Mouse (Mus musculus) adrenal gland, adult (tissue): ENCODE results near the gene Cbx8.
A peak's percentile ranks its signal among the peaks of the same experiment; 100 is the strongest.

Experiments used
- DNase-seq, 2 experiments: peaks; one replicate each; pipeline ENCODE4 v3.0.0; 2022 to 2023; ENCODE audit warnings: low spot score in 1 of 2; ENCODE audit not compliant: inconsistent age in 2 of 2

Gene Cbx8

GRCm38 (mm10) chr11:119040600-119041324 is at the start of gene Cbx8:
Cbx8 (minus strand) TSS chr11:119040969.
- DNase-seq, result peak; percentile 100

DNA sequence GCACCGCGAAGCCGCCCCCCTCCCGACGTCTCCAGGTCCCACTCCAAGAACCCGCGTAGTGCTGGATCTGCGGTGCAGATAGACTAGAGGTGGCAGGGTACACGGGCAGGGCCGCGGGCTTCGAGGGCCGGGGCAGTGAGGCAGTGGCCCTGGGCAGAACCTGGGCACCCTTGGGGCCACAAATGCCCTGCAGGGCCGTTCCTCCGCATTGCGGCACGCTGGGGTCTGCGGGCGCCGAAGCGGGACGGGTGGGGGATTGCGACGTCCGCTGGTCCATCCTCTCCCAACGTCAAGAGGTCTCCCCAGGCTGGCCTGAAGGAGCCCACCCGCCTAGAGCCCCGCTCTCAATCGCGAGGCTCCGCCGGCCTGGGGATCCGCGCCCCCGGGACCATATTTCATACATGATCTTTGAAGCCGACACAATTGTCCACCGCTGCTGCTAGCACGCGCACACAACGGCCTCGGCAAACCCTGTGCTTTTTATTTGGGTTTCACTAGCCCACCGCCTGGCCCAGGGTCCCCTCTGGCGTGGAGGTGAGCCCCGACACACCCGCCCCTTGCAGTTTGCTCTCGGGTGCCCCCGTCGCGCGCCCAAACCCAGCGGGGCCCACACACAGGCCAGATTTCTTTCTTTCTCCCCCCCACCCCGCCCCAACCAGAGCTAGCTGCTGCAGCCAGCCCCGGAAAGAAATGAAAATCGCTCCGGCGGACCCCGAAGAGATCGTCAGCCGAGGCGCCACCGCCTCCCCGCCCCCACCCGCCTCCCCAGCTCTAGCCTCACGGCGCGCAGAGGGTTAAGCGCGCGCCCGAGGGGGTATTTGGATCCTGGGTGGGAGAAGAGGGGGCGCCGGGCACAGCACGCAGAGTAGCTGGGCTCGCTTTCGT is 49.5 kb upstream of the Cbx8 start:
- peak; percentile 65 to 84 for DNase-seq

- DNase-seq, result peak; percentile 65 to 87
These were observed 48.7 kb upstream of the Cbx8 start for GRCm38 (mm10) chr11:119089235-119090075.

DNA sequence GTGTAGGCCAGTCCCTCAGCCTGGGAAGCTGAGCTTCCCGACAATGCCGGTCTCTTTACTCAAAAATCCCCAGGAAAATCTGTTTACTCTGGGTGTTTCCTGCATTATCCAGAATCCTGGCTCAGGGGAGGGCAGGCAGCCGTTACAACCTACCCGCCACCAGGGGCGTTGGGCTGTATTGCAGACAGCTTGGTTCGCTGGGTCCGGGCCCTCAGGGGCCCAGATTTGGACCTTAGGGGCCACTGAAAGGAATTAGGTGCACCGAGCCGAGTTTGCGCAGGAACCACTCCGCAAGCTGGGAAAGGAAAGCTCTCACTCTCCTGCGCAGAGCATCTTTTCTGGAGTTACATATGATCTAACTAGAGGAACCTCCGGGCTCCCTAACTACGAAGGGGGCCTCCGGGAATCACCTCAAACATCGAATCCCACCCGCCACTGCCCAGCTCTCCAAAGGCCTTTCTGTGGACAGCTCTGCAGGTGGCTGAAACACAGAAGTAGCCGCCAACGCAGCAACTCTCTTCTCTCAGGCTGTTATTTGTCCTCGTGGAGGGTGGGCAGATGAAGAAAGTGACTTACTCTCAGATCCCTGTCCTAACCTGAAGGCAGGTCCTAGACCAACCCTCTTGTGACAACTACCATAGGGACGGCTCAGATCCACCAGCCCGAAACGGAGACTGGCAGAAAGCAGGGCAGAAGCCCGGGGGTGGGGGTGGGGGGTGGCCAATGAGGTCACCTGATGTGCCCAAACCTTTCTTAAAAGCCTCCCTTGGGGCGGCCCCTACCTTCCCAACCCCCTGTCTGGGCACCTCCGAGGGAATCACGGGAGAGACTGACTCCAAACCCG is 47.8 kb upstream of the Cbx8 start:
- peak; percentile 54 to 81 for DNase-seq

GRCm38 (mm10) chr11:119087301-119088082 is 46.7 kb upstream of the Cbx8 start:
- DNase-seq, result peak; percentile 71 to 88

GRCm38 (mm10) chr11:119086144-119086971 is 45.6 kb upstream of the Cbx8 start, which contains the start of gene Cbx4:
Cbx4 (minus strand) TSS chr11:119086221.
- DNase-seq, result peak; percentile 96 to 98

- peak; percentile 78 to 93 for DNase-seq
These were observed 44.7 kb upstream of the Cbx8 start for GRCm38 (mm10) chr11:119085279-119086062.

- DNase-seq, result peak; percentile 51 to 86
These were observed 43.9 kb upstream of the Cbx8 start for GRCm38 (mm10) chr11:119084446-119085278.

- peak; percentile 82 to 95 for DNase-seq
These were observed 43.1 kb upstream of the Cbx8 start for GRCm38 (mm10) chr11:119083724-119084445.

DNA sequence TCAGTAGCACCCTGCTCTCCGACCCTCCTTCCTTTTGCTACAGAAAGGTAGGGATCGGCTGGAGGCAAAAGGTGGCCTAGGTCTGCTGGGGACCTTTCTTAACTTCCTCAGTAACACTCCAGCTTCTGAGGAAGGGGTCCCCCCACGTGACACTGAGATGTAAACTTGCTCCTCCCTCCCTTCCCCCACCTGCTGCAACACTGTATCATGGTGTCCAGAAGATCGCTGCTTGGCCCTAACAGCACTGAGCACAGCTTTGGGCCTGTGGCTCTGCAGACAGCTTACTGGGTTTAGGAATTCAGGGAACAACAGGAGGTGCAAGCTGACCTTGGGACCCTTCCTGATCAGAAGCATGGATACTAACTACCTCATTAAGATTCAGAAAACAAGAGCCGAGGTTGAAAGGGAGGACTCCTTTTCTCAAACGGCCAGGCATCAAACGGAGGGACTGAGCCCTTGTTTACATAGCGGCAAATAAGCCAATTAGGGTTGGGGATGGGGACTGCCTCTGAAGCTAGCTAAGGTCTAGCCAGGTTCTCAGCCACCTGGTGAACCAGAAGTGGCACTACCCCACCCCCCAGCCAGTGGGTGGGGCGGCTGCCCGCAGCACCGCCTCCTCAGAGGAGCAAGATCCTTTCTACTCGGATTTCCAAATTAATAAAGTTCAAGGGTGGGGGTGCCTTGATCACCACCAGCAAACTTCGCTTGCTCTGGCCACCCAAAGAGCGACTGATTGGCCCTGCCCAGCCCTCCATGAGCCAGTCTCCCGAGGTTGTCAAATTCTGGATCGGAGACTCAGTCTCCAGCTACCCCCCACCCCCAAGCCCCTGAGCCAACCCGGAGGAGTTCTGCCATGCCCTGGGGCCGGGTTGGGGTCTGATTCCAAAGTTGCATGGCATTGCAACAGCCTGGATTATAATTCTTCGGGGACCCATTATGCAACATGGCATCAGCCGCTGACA is 42.1 kb upstream of the Cbx8 start:
- DNase-seq, result peak; percentile 60 to 84

- DNase-seq, result peak; percentile 66 to 86
These were observed 41.3 kb upstream of the Cbx8 start for GRCm38 (mm10) chr11:119081839-119082637.

- peak in 1 of 2 experiments; percentile 62 for DNase-seq
These were observed 40.5 kb upstream of the Cbx8 start for GRCm38 (mm10) chr11:119081148-119081838.

DNA sequence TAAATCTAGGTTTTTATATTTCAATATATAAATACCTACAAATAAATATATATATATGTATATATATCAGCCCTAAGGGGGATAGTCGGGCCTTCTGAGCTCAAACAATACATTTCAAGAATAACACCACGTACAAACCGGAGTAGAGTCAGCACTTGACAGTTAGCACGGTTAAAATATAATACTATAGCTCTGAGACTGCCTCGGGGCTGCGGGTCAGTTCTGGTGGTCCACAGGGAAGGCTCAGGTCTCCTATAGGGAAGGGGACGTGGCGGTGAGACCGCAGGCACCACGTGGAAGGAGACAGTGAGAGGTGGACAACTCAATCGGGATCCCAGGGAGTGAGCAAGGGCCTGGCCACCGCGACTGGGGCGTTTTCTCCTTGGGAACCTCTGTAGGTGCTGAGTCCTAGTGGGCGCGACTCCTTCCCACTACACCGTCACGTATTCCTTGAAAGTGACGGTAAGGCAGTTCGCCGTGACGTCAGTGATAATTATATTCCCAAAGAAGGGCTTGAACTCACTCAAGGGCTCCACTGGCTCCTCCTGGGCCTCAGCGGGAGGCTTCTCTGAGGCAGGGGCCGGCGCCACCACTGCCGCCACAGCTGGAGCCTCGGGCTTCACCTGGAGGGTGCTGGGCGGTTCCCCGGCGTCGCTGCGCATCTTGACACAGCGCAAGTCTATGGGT is 39.8 kb upstream of the Cbx8 start:
- DNase-seq, result peak; percentile 46 to 67
